Mouse (Mus musculus) MEL (cell line): ENCODE data around the gene Ypel3. TPM values are rescaled to one million over a fixed set of nuclear protein-coding genes. Genes with fewer than 3 reads are reported as not detected.
A peak's percentile ranks its signal among the peaks of the same experiment; 100 is the strongest.

Source experiments
- DNase-seq: peaks from one replicate; pipeline ENCODE4 v3.0.0; 2011; ENCODE audit warnings: low read depth, low spot score
- H3K27ac ChIP-seq: 2 replicates; pipeline ENCODE4 v1.5.1; 2012; ENCODE audit warnings: low read depth, mild to moderate bottlenecking, control low read depth, low read length, moderate library complexity; ENCODE audit not compliant: control insufficient read depth
- H3K27me3 ChIP-seq, 2 experiments: fragments of 150-350 bp in 1 of 2; sonication (generic) in 1 of 2; 2 replicates each; pipeline ENCODE4 v1.6.1; 2012; ENCODE audit warnings: low read length in 2 of 2, mild to moderate bottlenecking in 2 of 2, improper control_type of control experiment in 1 of 2, moderate library complexity in 1 of 2; ENCODE audit not compliant: insufficient read depth in 2 of 2, control insufficient read depth in 1 of 2
- H3K36me3 ChIP-seq, 2 experiments: 2 replicates each; pipeline ENCODE4 v1.6.1; 2012 to 2014; ENCODE audit warnings: low read length in 2 of 2, improper control_type of control experiment in 1 of 2, inconsistent platforms in 1 of 2, mild to moderate bottlenecking in 1 of 2; ENCODE audit not compliant: insufficient read depth in 2 of 2, control insufficient read depth in 1 of 2
- H3K4me1 ChIP-seq, 2 experiments: fragments of 150-350 bp in 1 of 2; sonication (generic) in 1 of 2; 2 replicates each; pipeline ENCODE4 v1.6.1; 2012; ENCODE audit warnings: low read length in 2 of 2, improper control_type of control experiment in 1 of 2, mild to moderate bottlenecking in 1 of 2; ENCODE audit not compliant: insufficient read depth in 2 of 2, control insufficient read depth in 1 of 2
- H3K4me3 ChIP-seq, 2 experiments: fragments of 150-350 bp in 1 of 2; sonication (generic) in 1 of 2; 2 replicates each; pipeline ENCODE4 v1.5.1; 2012; ENCODE audit warnings: low read depth in 2 of 2, low read length in 2 of 2, mild to moderate bottlenecking in 2 of 2, moderate library complexity in 2 of 2, control low read depth in 1 of 2, improper control_type of control experiment in 1 of 2; ENCODE audit not compliant: control insufficient read depth in 1 of 2, insufficient read depth in 1 of 2
- H3K79me2 ChIP-seq: 2 replicates; pipeline ENCODE4 v1.6.1; 2012; ENCODE audit warnings: mild to moderate bottlenecking, low read length, moderate library complexity; ENCODE audit not compliant: control insufficient read depth, poor library complexity, insufficient read depth
- H3K9ac ChIP-seq: 2 replicates; pipeline ENCODE4 v1.6.1; 2012; ENCODE audit warnings: low read depth, mild to moderate bottlenecking, control low read depth, low read length, moderate library complexity; ENCODE audit not compliant: control insufficient read depth, poor library complexity, severe bottlenecking
- H3K9me3 ChIP-seq: fragments of 150-350 bp; sonication (generic); replicated peaks from 2 replicates; pipeline ENCODE4 v1.6.1; 2012; ENCODE audit warnings: mild to moderate bottlenecking, low read length, improper control_type of control experiment, moderate library complexity; ENCODE audit not compliant: insufficient read depth
- BHLHE40 ChIP-seq: IDR thresholded peaks from 2 replicates; pipeline ENCODE4 v1.6.1; 2012; ENCODE audit warnings: low read depth, mild to moderate bottlenecking, inconsistent platforms, low read length, improper control_type of control experiment, borderline replicate concordance
- CHD1 ChIP-seq: IDR thresholded peaks from 2 replicates; pipeline ENCODE4 v1.6.1; 2012; ENCODE audit warnings: low read depth, mild to moderate bottlenecking, inconsistent platforms, low read length, improper control_type of control experiment
- E2F4 ChIP-seq: IDR thresholded peaks from 2 replicates; pipeline ENCODE4 v1.6.1; 2011; ENCODE audit warnings: low read depth, low read length, improper control_type of control experiment, borderline replicate concordance
- ELF1 ChIP-seq: IDR thresholded peaks from 2 replicates; pipeline ENCODE4 v1.6.1; 2014; ENCODE audit warnings: low read depth, mild to moderate bottlenecking, inconsistent platforms, low read length, improper control_type of control experiment, moderate library complexity
- EP300 ChIP-seq, 2 experiments: IDR thresholded peaks; 2 replicates each; pipeline ENCODE4 v1.6.1; 2011; ENCODE audit warnings: improper control_type of control experiment in 2 of 2, low read length in 2 of 2, low read depth in 1 of 2, mild to moderate bottlenecking in 1 of 2
- ETS1 ChIP-seq: IDR thresholded peaks from 2 replicates; pipeline ENCODE4 v1.6.1; 2012; ENCODE audit warnings: low read depth, mild to moderate bottlenecking, inconsistent platforms, low read length, improper control_type of control experiment, moderate library complexity
- GABPA ChIP-seq: IDR thresholded peaks from 2 replicates; pipeline ENCODE4 v1.6.1; 2012; ENCODE audit warnings: low read depth, mild to moderate bottlenecking, inconsistent platforms, low read length, improper control_type of control experiment, moderate library complexity
- GATA1 ChIP-seq: IDR thresholded peaks from 2 replicates; pipeline ENCODE4 v1.6.1; 2011; ENCODE audit warnings: low read depth, low read length, improper control_type of control experiment
- HCFC1 ChIP-seq: IDR thresholded peaks from 2 replicates; pipeline ENCODE4 v1.6.1; 2012; ENCODE audit warnings: low read depth, mild to moderate bottlenecking, inconsistent platforms, low read length, improper control_type of control experiment, moderate library complexity
- KAT2A ChIP-seq: conservative IDR thresholded peaks from 2 replicates; pipeline ENCODE4 v1.6.1; 2012; ENCODE audit warnings: low read depth, low read length, improper control_type of control experiment, inconsistent platforms
- MAX ChIP-seq: IDR thresholded peaks from 2 replicates; pipeline ENCODE4 v1.6.1; 2011; ENCODE audit warnings: low read length, improper control_type of control experiment
- MAZ ChIP-seq: IDR thresholded peaks from 2 replicates; pipeline ENCODE4 v1.6.1; 2012; ENCODE audit warnings: low read depth, mild to moderate bottlenecking, inconsistent platforms, low read length, improper control_type of control experiment
- NELFE ChIP-seq: IDR thresholded peaks from 2 replicates; pipeline ENCODE4 v1.6.1; 2011; ENCODE audit warnings: low read depth, low read length, improper control_type of control experiment
- NRF1 ChIP-seq: IDR thresholded peaks from 2 replicates; pipeline ENCODE4 v1.6.1; 2014; ENCODE audit warnings: low read depth, mild to moderate bottlenecking, inconsistent platforms, low read length, improper control_type of control experiment, moderate library complexity; ENCODE audit not compliant: poor library complexity, insufficient read depth, severe bottlenecking
- POLR2A ChIP-seq, 2 experiments: IDR thresholded peaks; 2 replicates each; pipeline ENCODE4 v1.6.1; 2011 to 2012; ENCODE audit warnings: low read length in 2 of 2, mild to moderate bottlenecking in 2 of 2, control low read depth in 1 of 2, improper control_type of control experiment in 1 of 2, low read depth in 1 of 2, moderate library complexity in 1 of 2; ENCODE audit not compliant: control insufficient read depth in 1 of 2, insufficient read depth in 1 of 2, poor library complexity in 1 of 2
- POLR2AphosphoS2 ChIP-seq: IDR thresholded peaks from 2 replicates; pipeline ENCODE4 v1.6.1; 2011; ENCODE audit warnings: low read length, improper control_type of control experiment
- RAD21 ChIP-seq: IDR thresholded peaks from 2 replicates; pipeline ENCODE4 v1.6.1; 2011; ENCODE audit warnings: mild to moderate bottlenecking, low read depth, low read length, improper control_type of control experiment
- SIN3A ChIP-seq: IDR thresholded peaks from 2 replicates; pipeline ENCODE4 v1.6.1; 2012; ENCODE audit warnings: low read length, improper control_type of control experiment, inconsistent platforms
- SMC3 ChIP-seq: IDR thresholded peaks from 2 replicates; pipeline ENCODE4 v1.6.1; 2011; ENCODE audit warnings: low read depth, low read length, improper control_type of control experiment
- TAL1 ChIP-seq: IDR thresholded peaks from 2 replicates; pipeline ENCODE4 v1.6.1; 2012; ENCODE audit warnings: mild to moderate bottlenecking, inconsistent platforms, low read length, moderate library complexity, mixed read lengths
- TCF12 ChIP-seq: IDR thresholded peaks from 2 replicates; pipeline ENCODE4 v1.6.1; 2014; ENCODE audit warnings: low read depth, mild to moderate bottlenecking, inconsistent platforms, low read length, improper control_type of control experiment, moderate library complexity
- USF2 ChIP-seq, 2 experiments: IDR thresholded peaks; 2 replicates each; pipeline ENCODE4 v1.6.1; 2011 to 2012; ENCODE audit warnings: improper control_type of control experiment in 2 of 2, low read length in 2 of 2, borderline replicate concordance in 1 of 2, inconsistent platforms in 1 of 2, low read depth in 1 of 2, mild to moderate bottlenecking in 1 of 2; ENCODE audit not compliant: insufficient read depth in 1 of 2
- ZMIZ1 ChIP-seq: IDR thresholded peaks from 2 replicates; pipeline ENCODE4 v1.6.1; 2012; ENCODE audit warnings: low read depth, mild to moderate bottlenecking, inconsistent platforms, low read length, improper control_type of control experiment, moderate library complexity
- ZNF384 ChIP-seq: IDR thresholded peaks from 2 replicates; pipeline ENCODE4 v1.6.1; 2012; ENCODE audit warnings: low read depth, mild to moderate bottlenecking, inconsistent platforms, low read length, improper control_type of control experiment
- polyA plus RNA-seq, 2 experiments: library from polyadenylated mRNA; stranded (reverse) in 1 of 2; unstranded in 1 of 2; fragments of >175 nt in 1 of 2; fragments of >200 nt in 1 of 2; gene quantifications; 2 replicates each; pipeline versions ENCODE4 v1.2.1 to v1.2.4; 2012; ENCODE audit warnings: low replicate concordance in 2 of 2, low read depth in 1 of 2; ENCODE audit not compliant: insufficient read length in 2 of 2, insufficient read depth in 1 of 2, missing spikeins in 1 of 2
- total RNA-seq: library from RNA; depleted of rRNA; stranded (reverse); fragments of 300-350 nt; gene quantifications from 2 replicates; pipeline ENCODE4 v1.2.3, GENCODE M21; 2012

Ypel3 gene
- total and polyA plus RNA-seq, 3 experiments: 2.1 to 12.6 TPM; not detected in 1

- TF ChIP-seq ETS1 (peak; percentile 64; the same call in 1 of the 2 replicates), ELF1 (no peak), MAZ (no peak), POLR2A (IDR thresholded peaks at IDR 0.05; ENCODE audit: control insufficient read depth in 1 of 2, insufficient read depth in 1 of 2, low read depth in 1 of 2, low read length in 2 of 2, poor library complexity in 1 of 2) (peak in 1 of 2 experiments; percentile 43; a peak in 1 of 4 replicates), POLR2AphosphoS2 (no peak), SMC3 (no peak), BHLHE40 (no peak), NRF1 (peak; percentile 74), HCFC1 (no peak), ZNF384 (peak; percentile 40; the same call in 1 of the 2 replicates), SIN3A (peak; percentile 77), TAL1 (no peak), GATA1 (no peak), USF2 (IDR thresholded peaks at IDR 0.05; ENCODE audit: borderline replicate concordance in 1 of 2, insufficient read depth in 1 of 2, low read depth in 1 of 2, low read length in 2 of 2) (no peak), RAD21 (no peak), ZMIZ1 (no peak), CHD1 (0 out of 2 replicates have a peak, but pooled peaks have one; percentile 91), KAT2A (no peak), E2F4 (0 out of 2 replicates have a peak, but pooled peaks have one; percentile 37), NELFE (peak; percentile 32; the same call in 1 of the 2 replicates), EP300 (IDR thresholded peaks at IDR 0.05; ENCODE audit: low read depth in 1 of 2, low read length in 2 of 2) (peak; percentile 57 to 62)
Observed at GRCm38 (mm10) chr7:126801057-126801422, 24.3 kb downstream of the Ypel3 start (continued).

GRCm38 (mm10) chr7:126802134-126802889 lies 25.6 kb downstream of the Ypel3 start:
- no peaks in the 10 kb centered on the region for H3K27me3 ChIP-seq
- H3K9ac ChIP-seq: peak overlapping the region; percentile 43
- no peaks in the 10 kb centered on the region for H3K9me3 ChIP-seq
- H3K27ac ChIP-seq: peak overlapping the region; percentile 92
- no peak for DNase-seq
- peaks cover 20 to 37% of the 10 kb centered on the region in 2 experiments for H3K4me1 ChIP-seq
- H3K4me3 ChIP-seq: peak overlapping the region; percentile 23 to 25; a peak in 3 of 4 replicates
- peaks cover 0 to 35% of the 10 kb centered on the region in 2 experiments; a peak in 3 of 4 replicates for H3K36me3 ChIP-seq
- H3K79me2 ChIP-seq: peaks cover 22% of the 10 kb centered on the region
- TF ChIP-seq TCF12 (0 out of 2 replicates have a peak, but pooled peaks have one; percentile 1), MAX (no peak), MAZ (0 out of 2 replicates have a peak, but pooled peaks have one; percentile 53), GABPA (no peak)
- TF ChIP-seq, all 39 proteins: peak for 2
